Mouse (Mus musculus) myocyte (in vitro differentiated cells): ENCODE data around the gene Ppt2. TPM values are rescaled to one million over a fixed set of nuclear protein-coding genes. Genes with fewer than 3 reads are reported as not detected.

Experiments
- H3K27me3 ChIP-seq: one replicate; pipeline ENCODE4 v1.6.1; 2011; ENCODE audit not compliant: control insufficient read depth, insufficient read depth, insufficient read length
- H3K36me3 ChIP-seq: one replicate; pipeline ENCODE4 v1.6.1; 2011; ENCODE audit not compliant: control insufficient read depth, insufficient read depth
- H3K4me2 ChIP-seq: one replicate; pipeline ENCODE4 v1.6.1; 2011; ENCODE audit warnings: low read depth, control low read depth
- H3K4me3 ChIP-seq: one replicate; pipeline ENCODE4 v1.5.1; 2011; ENCODE audit warnings: mild to moderate bottlenecking, control low read depth, moderate library complexity
- H3K79me2 ChIP-seq: one replicate; pipeline ENCODE4 v1.6.1; 2011; ENCODE audit not compliant: control insufficient read depth, insufficient read depth
- H3ac ChIP-seq: one replicate; pipeline ENCODE4 v1.6.1; 2011; ENCODE audit not compliant: control insufficient read depth, insufficient read length
- CEBPB ChIP-seq: IDR thresholded peaks from 2 replicates; pipeline ENCODE4 v1.6.1; 2011; ENCODE audit warnings: mild to moderate bottlenecking, moderate library complexity; ENCODE audit not compliant: poor library complexity, insufficient read depth, severe bottlenecking
- E2F4 ChIP-seq: IDR thresholded peaks from one replicate; pipeline ENCODE4 v1.6.1; 2011; ENCODE audit warnings: mild to moderate bottlenecking, control low read depth, moderate library complexity; ENCODE audit not compliant: insufficient read depth
- MYOD1 ChIP-seq, 3 experiments: IDR thresholded peaks; one replicate each; pipeline ENCODE4 v1.6.1; 2011; ENCODE audit warnings: control low read depth in 2 of 3, low read depth in 2 of 3, mild to moderate bottlenecking in 2 of 3, moderate library complexity in 1 of 3; ENCODE audit not compliant: insufficient read length in 2 of 3, control insufficient read depth in 1 of 3
- POLR2A ChIP-seq: IDR thresholded peaks from one replicate; pipeline ENCODE4 v1.6.1; 2011; ENCODE audit warnings: low read depth, mild to moderate bottlenecking, control low read depth, moderate library complexity; ENCODE audit not compliant: insufficient read length
- POLR2AphosphoS2 ChIP-seq: IDR thresholded peaks from one replicate; pipeline ENCODE4 v1.6.1; 2011; ENCODE audit warnings: low read depth, control low read depth; ENCODE audit not compliant: insufficient read length
- TCF12 ChIP-seq: IDR thresholded peaks from one replicate; pipeline ENCODE4 v1.6.1; 2011; ENCODE audit warnings: mild to moderate bottlenecking, control low read depth; ENCODE audit not compliant: poor library complexity, insufficient read depth, severe bottlenecking
- USF1 ChIP-seq: IDR thresholded peaks from one replicate; pipeline ENCODE4 v1.6.1; 2011; ENCODE audit warnings: low read depth, mild to moderate bottlenecking, control low read depth, moderate library complexity
- polyA plus RNA-seq: library from polyadenylated mRNA; unstranded; fragments of >200 nt; fragmentation: generic; extraction: Trizol; gene quantifications from one replicate; pipeline ENCODE4 v1.2.1, GENCODE M21; 2012; ENCODE audit warnings: missing spikeins

Ppt2 gene
- polyA plus RNA-seq, 1 experiment, result 21.9 TPM

GRCm38 (mm10) chr17:34568421-34568820 is 59.9 kb downstream of the Ppt2 start:
- Histone ChIP-seq H3K4me2 (no peak overlapping the region), H3K4me3 (no peak overlapping the region), H3K36me3 (no peaks in the 10 kb centered on the region), H3ac (no peak overlapping the region), H3K79me2 (no peaks in the 10 kb centered on the region), H3K27me3 (peaks cover 46% of the 10 kb centered on the region)
- no peak for TF ChIP-seq USF1
- no peak for TF ChIP-seq CEBPB
- no peak for TF ChIP-seq TCF12
- no peak for TF ChIP-seq POLR2AphosphoS2
- TF ChIP-seq MYOD1 (IDR thresholded peaks at IDR 0.05; ENCODE audit: control insufficient read depth in 1 of 3, insufficient read length in 2 of 3, low read depth in 2 of 3), result no peak
- no peak for TF ChIP-seq E2F4

GRCm38 (mm10) chr17:34567311-34567710 is 61.0 kb downstream of the Ppt2 start:
- no peak overlapping the region for H3ac ChIP-seq
- H3K4me3 ChIP-seq, result no peak overlapping the region
- H3K36me3 ChIP-seq, result no peaks in the 10 kb centered on the region
- no peaks in the 10 kb centered on the region for H3K79me2 ChIP-seq
- H3K27me3 ChIP-seq, result peaks cover 51% of the 10 kb centered on the region
- TF ChIP-seq MYOD1 (IDR thresholded peaks at IDR 0.05; ENCODE audit: control insufficient read depth in 1 of 3, insufficient read length in 2 of 3, low read depth in 2 of 3) (no peak), POLR2A (no peak)
- no peak overlapping the region for H3K4me2 ChIP-seq

Other genes with a start within 250 kb of the Ppt2 start
- gene BC051142, start 229.7 kb downstream of the Ppt2 start, polyA plus RNA-seq, result not detected
- not detected for gene Btnl4, start 151.2 kb downstream of the Ppt2 start, polyA plus RNA-seq
- gene Btnl6, start 111.2 kb downstream of the Ppt2 start, polyA plus RNA-seq, result not detected
- 0.31 TPM for gene Notch4, start 64.2 kb downstream of the Ppt2 start, polyA plus RNA-seq
- 3.1 TPM for gene Gpsm3, start 38.7 kb downstream of the Ppt2 start, polyA plus RNA-seq
- 21.6 TPM for gene Pbx2, start 37.2 kb downstream of the Ppt2 start, polyA plus RNA-seq
- 0.22 TPM for gene Ager, start 30.6 kb downstream of the Ppt2 start, polyA plus RNA-seq
- gene Rnf5, start 24.8 kb downstream of the Ppt2 start, polyA plus RNA-seq, result 37.1 TPM
- gene Agpat1, start 24.2 kb downstream of the Ppt2 start, polyA plus RNA-seq, result 70.5 TPM
- 0.16 TPM for gene Egfl8, start 12.5 kb downstream of the Ppt2 start, polyA plus RNA-seq
- gene Prrt1, start 1.0 kb upstream of the Ppt2 start, polyA plus RNA-seq, result not detected
- 13.5 TPM for gene Fkbpl, start 16.3 kb upstream of the Ppt2 start, polyA plus RNA-seq
- 42.5 TPM for gene Atf6b, start 18.6 kb upstream of the Ppt2 start, polyA plus RNA-seq
- gene Tnxb, start 42.0 kb upstream of the Ppt2 start, polyA plus RNA-seq, result under 0.01 TPM
- gene C4b, start 115.4 kb upstream of the Ppt2 start, polyA plus RNA-seq, result not detected
- gene Cyp21a1, start 176.1 kb upstream of the Ppt2 start, polyA plus RNA-seq, result not detected
- gene Stk19, start 208.4 kb upstream of the Ppt2 start, polyA plus RNA-seq, result 29.9 TPM
- gene Dxo, start 208.5 kb upstream of the Ppt2 start, polyA plus RNA-seq, result 25.7 TPM
- 38.4 TPM for gene Skiv2l, start 221.7 kb upstream of the Ppt2 start, polyA plus RNA-seq
- gene Nelfe, start 221.9 kb upstream of the Ppt2 start, polyA plus RNA-seq, result 60.0 TPM
- 0.37 TPM for gene Cfb, start 234.0 kb upstream of the Ppt2 start, polyA plus RNA-seq